Comparison of ENCODE assay signal across 9 mouse cellular contexts in the genomic region with DNA sequence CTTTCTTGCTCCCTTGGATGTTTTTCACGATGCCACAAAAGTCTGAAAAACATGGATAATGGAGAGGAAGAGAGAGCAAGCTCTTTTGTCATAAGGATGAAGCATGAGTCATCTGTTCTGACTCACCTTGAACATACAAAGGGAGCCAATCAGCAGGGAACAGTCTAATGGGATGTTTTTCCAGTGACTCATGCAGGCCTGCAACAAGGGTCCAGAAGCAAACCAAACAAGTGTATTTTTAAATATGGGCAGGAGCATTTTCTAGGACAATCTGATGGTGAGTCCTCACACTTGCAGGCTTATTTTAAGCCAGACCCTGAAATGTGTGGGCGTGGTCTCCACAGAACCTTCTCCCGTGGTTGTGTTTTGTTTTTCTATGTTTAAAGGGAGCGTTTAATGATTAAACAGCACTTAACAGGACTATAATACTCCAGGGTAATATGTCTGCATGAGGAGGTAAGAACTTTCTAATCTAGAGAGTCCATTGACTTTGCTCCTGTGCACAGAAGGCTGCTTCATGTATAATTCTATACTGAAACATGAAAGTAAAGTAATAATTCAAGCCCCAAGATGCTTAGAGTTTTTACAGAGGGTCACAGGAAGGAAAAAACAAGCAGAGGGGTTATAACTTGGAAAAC.
DNase-seq lines count a peak whose midpoint lies in the region; ATAC-seq and TF ChIP-seq lines count a peak whose summit lies in the region.
"Had no signal": no experiment of that assay in that cellular context is flagged by ENCODE, and none has a peak within 500 bp of the region (broad histone marks: within the 10 kb centered on the region; RNA-seq: fewer than 3 reads in every experiment).

No protein-coding gene starts in this region.

- 0 out of 2 replicates have a peak, but pooled peaks cover 5% of the 10 kb centered on the region for H3K4me1 ChIP-seq in hindbrain, embryonic 14.5 days (replicated peaks; ENCODE audit: control insufficient read depth, insufficient read depth, low read length)
- no peaks in the 10 kb centered on the region for H3K4me1 ChIP-seq in limb, embryonic 10.5 days
- H3K4me1 ChIP-seq: limb, embryonic 12.5 days had no signal

- no peak overlapping the region for H3K9ac ChIP-seq in hindbrain, embryonic 14.5 days
- H3K9ac ChIP-seq: limb, embryonic 12.5 days had no signal

- H3K36me3 ChIP-seq in hindbrain, embryonic 14.5 days (replicated peaks; ENCODE audit: control insufficient read depth, insufficient read depth) = no peaks in the 10 kb centered on the region
- H3K36me3 ChIP-seq in limb, embryonic 10.5 days = no peaks in the 10 kb centered on the region
- H3K36me3 ChIP-seq: limb, embryonic 12.5 days had no signal

- in situ Hi-C loops in Patski (cut with MboI; ENCODE audit: low pct_unique_long_range_greater_than_20kb) = no loop called here

- no peak overlapping the region for H3K4me3 ChIP-seq in hindbrain, embryonic 14.5 days (replicated peaks; ENCODE audit: low read length)
- H3K4me3 ChIP-seq in limb, embryonic 10.5 days = no peak overlapping the region
- H3K4me3 ChIP-seq: limb, embryonic 12.5 days had no signal

- DNase-seq in frontal cortex, postnatal 36 days (ENCODE audit: low spot score in 2 of 2) = peak; percentile 20 to 57
- DNase-seq in frontal cortex, postnatal 10 days (ENCODE audit: low spot score in 2 of 2) = no peak
- no peak for DNase-seq in Patski (ENCODE audit: low read depth, low spot score)
- DNase-seq in heart, postnatal 10 days = peak; percentile 38 to 47
- peak; percentile 2 for DNase-seq in lung, postnatal 10 days
- DNase-seq in hindbrain, embryonic 14.5 days (ENCODE audit: low spot score) = no peak
- no peak for DNase-seq in limb, embryonic 10.5 days (ENCODE audit: low spot score)

- H3K9me3 ChIP-seq in hindbrain, embryonic 14.5 days (ENCODE audit: control insufficient read depth, low read length) = no peaks in the 10 kb centered on the region
- no peaks in the 10 kb centered on the region for H3K9me3 ChIP-seq in limb, embryonic 10.5 days (replicated peaks)
- H3K9me3 ChIP-seq: limb, embryonic 12.5 days had no signal

- TF ChIP-seq CTCF in Patski (IDR thresholded peaks at IDR 0.05) = no peak

- H3K27me3 ChIP-seq in Patski = no peaks in the 10 kb centered on the region
- no peaks in the 10 kb centered on the region for H3K27me3 ChIP-seq in hindbrain, embryonic 14.5 days (ENCODE audit: control insufficient read depth, insufficient read depth, low read length)
- H3K27me3 ChIP-seq in limb, embryonic 10.5 days (ENCODE audit: low read depth, poor library complexity, severe bottlenecking) = no peaks in the 10 kb centered on the region
- H3K27me3 ChIP-seq: limb, embryonic 12.5 days had no signal

- ATAC-seq in Patski = peak; percentile 47
- no peak for ATAC-seq in hindbrain, embryonic 14.5 days (ENCODE audit: low FRiP score)
- ATAC-seq in granulocyte monocyte progenitor cell, adult 5-6 weeks (replicated peaks; ENCODE audit: poor library complexity, severe bottlenecking) = no peak

- H3K27ac ChIP-seq in hindbrain, embryonic 14.5 days = no peak overlapping the region
- H3K27ac ChIP-seq in limb, embryonic 10.5 days = no peak overlapping the region
- H3K27ac ChIP-seq: limb, embryonic 12.5 days had no signal

- H3K4me2 ChIP-seq in hindbrain, embryonic 14.5 days (replicated peaks) = no peak overlapping the region
- H3K4me2 ChIP-seq: limb, embryonic 12.5 days had no signal

- intact Hi-C loops in heart, postnatal 10 days (cut with DNase I) = no loop called here

- POLR2A ChIA-PET in Patski (lab: Charles Lee) = interaction anchor here (0.5 kb wide), 1 partner anchor 846 kb away, joined by 3 read pairs; no protein-coding TSS in a partner anchor

- WGBS in hindbrain, embryonic 14.5 days = 86% methylated on average over 4 of the region's 4 CpGs
- WGBS in limb, embryonic 10.5 days = 84% methylated on average over 4 of the region's 4 CpGs

- CTCF ChIA-PET in Patski (lab: Charles Lee) = interaction anchor here (0.7 kb wide), 1 partner anchor 16 kb away, joined by 3 read pairs; no protein-coding TSS in a partner anchor

Comparison
In these comparisons a context has a peak if more than half of its experiments do, and no peak if none do; other contexts are left out.
1. DNase-seq: peak in frontal cortex, postnatal 36 days (2 of 2), heart, postnatal 10 days (2 of 2) and lung, postnatal 10 days (single experiment); none in frontal cortex, postnatal 10 days (0 of 2), Patski (single experiment), hindbrain, embryonic 14.5 days (single experiment) and limb, embryonic 10.5 days (single experiment).